14 mouse cellular contexts compared by ENCODE assay signal in genomic region chr13:44659861-44660260, GRCm38 (mm10).
DNase-seq lines count a peak whose midpoint lies in the region; ATAC-seq and TF ChIP-seq lines count a peak whose summit lies in the region.
"Had no signal": no experiment of that assay in that cellular context is flagged by ENCODE, and none has a peak within 500 bp of the region (broad histone marks: within the 10 kb centered on the region; RNA-seq: fewer than 3 reads in every experiment).

No protein-coding gene starts in this region.

- WGBS in liver, embryonic 16.5 days (ENCODE audit: insufficient replicate concordance): 28% methylated on average over 6 of the region's 6 CpGs
- WGBS in midbrain, embryonic 11.5 days: 79% methylated on average over 6 of the region's 6 CpGs

- ATAC-seq in liver, embryonic 16.5 days (ENCODE audit: low read depth): peak; percentile 16; the same call in 1 of the 2 replicates
- ATAC-seq in midbrain, embryonic 11.5 days (ENCODE audit: low FRiP score): no peak

- H3K4me1 ChIP-seq in ES-Bruce4 (ENCODE audit: control insufficient read depth, insufficient read depth, low read length): peaks cover 3% of the 10 kb centered on the region
- H3K4me1 ChIP-seq in liver, embryonic 16.5 days (ENCODE audit: control insufficient read depth, low read depth, low read length): peaks cover 38% of the 10 kb centered on the region
- no peaks in the 10 kb centered on the region for H3K4me1 ChIP-seq in midbrain, embryonic 11.5 days (ENCODE audit: control insufficient read depth, insufficient read depth, low read length)
- H3K4me1 ChIP-seq: heart, embryonic 12.5 days; midbrain, embryonic 10.5 days had no signal

- H3K9me3 ChIP-seq in ES-Bruce4 (replicated peaks; ENCODE audit: control insufficient read depth, insufficient read depth, low read length, poor library complexity, severe bottlenecking): no peaks in the 10 kb centered on the region
- no peaks in the 10 kb centered on the region for H3K9me3 ChIP-seq in liver, embryonic 16.5 days (replicated peaks; ENCODE audit: control insufficient read depth, low read length)
- no peaks in the 10 kb centered on the region for H3K9me3 ChIP-seq in midbrain, embryonic 11.5 days (ENCODE audit: control insufficient read depth, low read length)
- H3K9me3 ChIP-seq: heart, embryonic 12.5 days; hindbrain, embryonic 13.5 days; midbrain, embryonic 10.5 days; neural tube, embryonic 15.5 days had no signal

- H3K27ac ChIP-seq in ES-Bruce4 (ENCODE audit: insufficient read depth, low read length): no peak overlapping the region
- H3K27ac ChIP-seq in liver, embryonic 16.5 days (ENCODE audit: low read length): peak overlapping the region; percentile 25; the same call in 1 of the 2 replicates
- no peak overlapping the region for H3K27ac ChIP-seq in midbrain, embryonic 11.5 days (ENCODE audit: low read depth, low read length)
- H3K27ac ChIP-seq: hindbrain, embryonic 13.5 days; midbrain, embryonic 10.5 days; neural tube, embryonic 15.5 days had no signal

- DNase-seq in 416B (ENCODE audit: low read depth): peak; percentile 89
- peak; percentile 75 for DNase-seq in adrenal gland, postnatal 36 days
- DNase-seq in layer of hippocampus, postnatal 36 days: no peak
- no peak for DNase-seq in midbrain, embryonic 11.5 days (ENCODE audit: low spot score, missing footprints)
- DNase-seq in layer of hippocampus, adult 8-10 months (ENCODE audit: low spot score in 2 of 2): no peak
- DNase-seq: cerebellum, adult 2 months; lung, adult 18-20 months; right cerebral cortex, postnatal 25 days had no signal

- TF ChIP-seq CTCF in ES-Bruce4 (IDR thresholded peaks at IDR 0.05; ENCODE audit: low read depth, low read length): no peak

- H3K36me3 ChIP-seq in ES-Bruce4 (ENCODE audit: control insufficient read depth, insufficient read depth, low read length, poor library complexity, severe bottlenecking): no peaks in the 10 kb centered on the region
- H3K36me3 ChIP-seq in liver, embryonic 16.5 days (ENCODE audit: control insufficient read depth, insufficient read depth): no peaks in the 10 kb centered on the region
- H3K36me3 ChIP-seq in midbrain, embryonic 11.5 days (ENCODE audit: control insufficient read depth, insufficient read depth, low read length): no peaks in the 10 kb centered on the region
- H3K36me3 ChIP-seq: heart, embryonic 12.5 days; hindbrain, embryonic 13.5 days; midbrain, embryonic 10.5 days; neural tube, embryonic 15.5 days had no signal

- TF ChIP-seq EP300 in ES-Bruce4 (IDR thresholded peaks at IDR 0.05; ENCODE audit: insufficient read depth, low read depth, low read length): 0 out of 2 replicates have a peak, but pooled peaks have one; percentile 19

- TF ChIP-seq POLR2A in ES-Bruce4 (IDR thresholded peaks at IDR 0.05; ENCODE audit: insufficient read depth, low read length): no peak

- H3K27me3 ChIP-seq in ES-Bruce4 (ENCODE audit: control insufficient read depth, insufficient read depth, low read length, poor library complexity, severe bottlenecking): no peaks in the 10 kb centered on the region
- H3K27me3 ChIP-seq in liver, embryonic 16.5 days (ENCODE audit: control insufficient read depth, insufficient read depth, low read depth, low read length): no peaks in the 10 kb centered on the region
- no peaks in the 10 kb centered on the region for H3K27me3 ChIP-seq in midbrain, embryonic 11.5 days (ENCODE audit: control insufficient read depth, insufficient read depth, low read length)
- H3K27me3 ChIP-seq: heart, embryonic 12.5 days; hindbrain, embryonic 13.5 days; neural tube, embryonic 15.5 days had no signal

- H3K4me3 ChIP-seq in ES-Bruce4 (ENCODE audit: low read depth, low read length): no peak overlapping the region
- no peak overlapping the region for H3K4me3 ChIP-seq in liver, embryonic 16.5 days (ENCODE audit: low read depth, low read length)
- H3K4me3 ChIP-seq in midbrain, embryonic 11.5 days (ENCODE audit: low read depth, low read length): no peak overlapping the region
- H3K4me3 ChIP-seq: heart, embryonic 12.5 days; hindbrain, embryonic 13.5 days; midbrain, embryonic 10.5 days; neural tube, embryonic 15.5 days had no signal

- peak overlapping the region; percentile 33 for H3K4me2 ChIP-seq in liver, embryonic 16.5 days (ENCODE audit: low read depth, low read length)
- H3K4me2 ChIP-seq in midbrain, embryonic 11.5 days: no peak overlapping the region
- H3K4me2 ChIP-seq: heart, embryonic 12.5 days; hindbrain, embryonic 13.5 days; neural tube, embryonic 15.5 days had no signal

- no peak overlapping the region for H3K9ac ChIP-seq in ES-Bruce4 (ENCODE audit: low read depth, poor library complexity, severe bottlenecking)
- H3K9ac ChIP-seq in liver, embryonic 16.5 days (ENCODE audit: low read depth, low read length): peak overlapping the region; percentile 35
- H3K9ac ChIP-seq in midbrain, embryonic 11.5 days (ENCODE audit: low read length): no peak overlapping the region
- H3K9ac ChIP-seq: heart, embryonic 12.5 days; hindbrain, embryonic 13.5 days; neural tube, embryonic 15.5 days had no signal

Comparison
In these comparisons a context has a peak if more than half of its experiments do, and no peak if none do; other contexts are left out.
1. DNase-seq: peak in 416B (single experiment) and adrenal gland, postnatal 36 days (2 of 2); none in layer of hippocampus, postnatal 36 days (0 of 2), midbrain, embryonic 11.5 days (single experiment) and layer of hippocampus, adult 8-10 months (0 of 2).